Mouse (Mus musculus) retina, embryonic 14.5 days (tissue): Measurements from ENCODE around the gene Dact3.

Source experiments
- DNase-seq: peaks from one replicate; pipeline ENCODE4 v3.0.0-alpha.2; 2015; ENCODE audit warnings: low spot score

Dact3 gene

GRCm38 (mm10) chr7:16892352-16892730, 17.2 kb downstream of the Dact3 start:
- no peak for DNase-seq

GRCm38 (mm10) chr7:16893612-16894011, 18.5 kb downstream of the Dact3 start:
- DNase-seq, result peak; percentile 30

- peak; percentile 70 for DNase-seq
Measured at GRCm38 (mm10) chr7:16894279-16894678, 19.2 kb downstream of the Dact3 start.

DNA sequence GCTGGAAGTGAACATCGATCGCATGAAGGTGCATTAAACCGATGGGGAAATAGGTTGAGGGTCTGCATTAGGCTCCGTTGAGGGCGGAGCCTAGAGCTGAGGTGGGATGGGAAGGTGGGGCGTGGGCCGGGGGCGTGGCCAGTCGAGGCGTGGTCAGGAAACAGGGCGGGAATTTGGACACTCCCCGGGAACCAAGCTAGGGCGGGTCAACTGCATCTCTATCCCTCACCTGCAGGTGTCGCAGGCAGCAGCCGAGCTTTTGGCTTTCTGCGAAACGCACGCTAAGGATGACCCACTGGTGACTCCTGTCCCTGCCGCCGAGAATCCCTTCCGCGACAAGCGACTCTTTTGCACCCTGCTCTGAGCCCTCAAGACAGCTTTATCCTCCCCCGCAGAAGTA, 19.9 kb downstream of the Dact3 start:
- DNase-seq, result peak; percentile 92

GRCm38 (mm10) chr7:16895511-16895910, 20.4 kb downstream of the Dact3 start:
- DNase-seq, result no peak

GRCm38 (mm10) chr7:16900526-16900925, 25.4 kb downstream of the Dact3 start:
- DNase-seq, result peak; percentile 49

- no peak for DNase-seq
Measured at GRCm38 (mm10) chr7:16903439-16903955, 28.4 kb downstream of the Dact3 start.

DNA sequence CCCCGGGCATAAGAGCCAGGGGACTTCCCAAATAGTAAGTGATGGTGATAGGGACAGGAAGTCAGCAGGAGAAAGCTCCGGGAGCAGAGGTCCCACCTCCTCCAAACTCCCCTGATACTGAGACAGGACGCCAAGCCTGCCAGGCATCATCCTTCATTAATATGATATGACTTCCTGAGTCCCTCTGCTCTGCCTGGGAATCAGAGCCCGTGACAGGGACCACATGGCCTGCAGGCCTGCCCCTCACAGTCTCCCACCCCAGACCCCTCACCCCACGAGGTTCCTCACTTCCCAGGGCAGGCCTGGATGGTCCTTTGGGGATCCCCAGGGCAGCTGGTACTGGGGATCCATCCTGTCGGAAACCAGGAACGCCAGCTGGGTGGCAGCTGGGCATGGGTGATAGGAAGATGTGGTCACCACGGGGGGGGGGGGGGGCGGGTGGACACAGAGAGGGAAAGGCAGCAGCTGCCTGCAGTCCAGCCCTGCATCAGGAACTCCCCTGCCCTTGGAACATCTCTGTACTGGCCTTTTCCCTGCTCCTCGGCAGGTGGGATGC, 29.1 kb downstream of the Dact3 start:
- DNase-seq, result no peak

GRCm38 (mm10) chr7:16905491-16906021, 30.4 kb downstream of the Dact3 start:
- DNase-seq, result no peak

DNA sequence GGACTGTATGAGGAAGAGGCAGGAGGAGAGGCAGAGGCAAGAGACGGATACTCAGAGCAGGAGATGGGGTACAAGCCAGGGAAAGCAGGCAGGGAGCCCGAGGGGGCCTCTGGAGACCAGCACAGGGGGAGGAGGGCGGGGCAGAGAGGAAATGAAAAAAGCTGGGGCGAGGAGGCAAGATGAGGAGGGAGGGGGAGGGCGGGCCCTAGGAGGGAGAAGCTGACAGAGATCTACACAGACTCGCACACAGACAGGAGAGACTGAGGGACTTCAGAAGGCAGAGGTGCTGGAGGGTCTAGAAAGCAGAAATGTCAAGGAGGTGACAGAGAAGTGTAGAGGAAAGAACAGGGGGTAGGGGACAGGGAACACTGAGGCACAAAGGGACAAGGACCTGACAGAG, 31.2 kb downstream of the Dact3 start, which contains the start of gene Ptgir:
TSS of gene Ptgir (plus strand) at position 210 of the 400 bp plus-strand sequence.
- DNase-seq, result no peak

- DNase-seq, result no peak
Measured at GRCm38 (mm10) chr7:16906889-16907559, 31.9 kb downstream of the Dact3 start.

GRCm38 (mm10) chr7:16907842-16908241, 32.7 kb downstream of the Dact3 start:
- DNase-seq, result no peak

DNA sequence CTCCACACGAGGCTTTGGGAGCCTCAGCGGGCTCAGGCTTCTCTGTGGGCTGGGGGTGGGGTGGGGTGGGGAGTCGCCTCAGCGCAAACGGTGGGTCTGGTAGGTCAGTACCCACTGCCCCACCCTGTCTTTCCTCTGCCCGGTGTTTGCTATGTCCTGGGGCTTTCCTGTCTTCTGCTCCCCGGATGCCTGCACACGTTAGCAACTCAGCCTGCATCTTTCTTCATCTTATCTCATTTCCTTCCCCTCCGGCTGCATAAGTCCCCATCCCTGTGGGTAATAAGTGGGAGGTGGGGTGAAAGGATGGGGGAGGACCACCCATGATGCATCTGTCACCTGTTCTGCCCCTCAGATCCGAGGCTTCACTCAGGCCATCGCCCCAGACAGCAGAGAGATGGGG, 33.2 kb downstream of the Dact3 start:
- DNase-seq, result no peak

- DNase-seq, result no peak
Measured at GRCm38 (mm10) chr7:16908859-16909258, 33.7 kb downstream of the Dact3 start.

GRCm38 (mm10) chr7:16909909-16910308, 34.8 kb downstream of the Dact3 start:
- DNase-seq, result no peak

DNA sequence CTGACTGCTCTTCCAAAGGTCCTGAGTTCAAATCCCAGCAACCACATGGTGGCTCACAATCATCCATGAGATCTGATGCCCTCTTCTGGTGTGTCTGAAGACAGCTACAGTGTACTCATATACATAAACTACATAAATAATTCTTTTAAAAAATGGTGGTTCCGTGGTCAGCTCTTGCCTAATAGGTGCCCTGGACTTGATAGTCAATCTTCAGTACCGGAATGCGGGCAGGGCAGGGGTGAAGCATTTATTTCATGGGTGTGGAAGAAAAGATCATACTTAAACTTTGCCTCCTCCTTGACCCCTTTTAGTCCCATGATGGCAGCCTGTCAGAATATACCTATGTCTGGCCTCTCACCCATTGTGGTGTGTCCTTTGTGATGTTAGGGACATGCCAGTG, 36.8 kb downstream of the Dact3 start:
- no peak for DNase-seq

GRCm38 (mm10) chr7:16912360-16912759, 37.2 kb downstream of the Dact3 start:
- DNase-seq, result no peak

DNA sequence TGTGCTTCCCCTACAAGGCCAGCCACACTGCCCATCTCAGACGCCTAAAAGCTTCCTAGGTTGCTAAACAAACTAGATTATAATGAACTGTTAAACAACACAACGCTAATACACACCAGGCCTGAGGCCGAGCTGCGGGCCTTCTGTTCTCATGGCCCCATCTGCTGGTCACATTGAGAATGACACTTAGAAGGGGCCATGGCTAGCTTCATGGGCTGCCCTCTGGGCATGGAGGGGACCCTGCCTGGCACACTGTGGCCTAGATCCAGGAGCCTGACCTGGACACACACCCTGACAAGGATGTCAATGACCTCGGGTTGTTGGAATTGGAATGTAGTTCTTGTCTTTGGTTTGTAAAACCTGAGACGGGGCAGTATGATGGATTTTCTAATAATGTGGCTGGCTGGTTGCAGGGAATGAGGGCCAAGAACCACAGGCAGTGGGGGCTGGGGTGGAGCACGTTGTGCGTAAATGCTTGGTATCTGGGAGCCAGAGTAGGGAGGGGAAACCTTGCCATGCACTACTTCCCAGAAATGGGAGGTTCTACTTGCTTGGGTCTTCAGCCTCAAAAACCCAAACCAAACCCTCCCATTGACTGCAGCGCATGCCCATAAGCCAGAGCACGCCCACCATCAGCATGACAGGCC, 38.8 kb downstream of the Dact3 start:
- peak; percentile 88 for DNase-seq

DNA sequence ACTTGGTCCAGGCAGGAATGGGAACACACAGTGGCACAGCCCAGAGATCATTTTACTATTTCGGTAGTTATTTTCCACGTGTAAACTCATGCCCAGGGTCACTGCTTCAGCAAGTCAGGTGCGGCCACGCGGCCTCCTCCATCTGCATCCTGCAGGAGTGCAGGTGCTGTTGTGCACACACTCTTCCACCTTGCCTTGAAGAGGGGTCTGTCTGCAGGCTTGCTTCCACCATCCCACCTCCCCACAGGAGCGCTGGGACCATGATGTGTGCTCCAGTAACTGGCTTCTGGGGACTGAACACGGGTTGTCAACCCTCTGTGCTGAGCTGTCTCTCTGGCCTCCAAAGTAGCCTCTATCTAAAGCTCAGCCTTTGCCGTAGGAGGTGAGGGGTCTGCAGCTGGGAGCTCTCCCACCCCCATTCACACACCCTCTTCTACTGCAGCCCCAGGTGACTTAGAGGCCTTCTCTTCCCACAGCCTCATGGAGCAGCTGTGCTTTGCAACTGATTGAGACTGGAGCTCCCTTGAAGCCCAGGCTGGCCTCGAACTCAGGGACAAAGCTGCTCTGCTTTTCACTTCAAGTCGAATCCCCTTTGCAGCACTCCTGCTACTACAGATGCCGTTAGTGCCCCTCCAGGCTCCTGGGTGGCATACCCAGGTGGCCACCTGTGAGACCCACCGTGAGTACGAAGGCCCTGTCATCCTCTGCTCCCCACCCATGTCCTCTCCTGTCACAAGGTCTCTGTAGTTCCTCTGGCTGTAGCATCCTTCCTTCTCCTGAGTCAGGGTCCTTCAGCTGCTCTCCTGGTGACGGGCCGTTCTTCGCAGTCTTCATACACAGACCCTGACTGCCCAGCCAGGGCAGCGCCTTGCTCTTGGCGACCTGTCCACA, 39.6 kb downstream of the Dact3 start:
- no peak for DNase-seq

DNA sequence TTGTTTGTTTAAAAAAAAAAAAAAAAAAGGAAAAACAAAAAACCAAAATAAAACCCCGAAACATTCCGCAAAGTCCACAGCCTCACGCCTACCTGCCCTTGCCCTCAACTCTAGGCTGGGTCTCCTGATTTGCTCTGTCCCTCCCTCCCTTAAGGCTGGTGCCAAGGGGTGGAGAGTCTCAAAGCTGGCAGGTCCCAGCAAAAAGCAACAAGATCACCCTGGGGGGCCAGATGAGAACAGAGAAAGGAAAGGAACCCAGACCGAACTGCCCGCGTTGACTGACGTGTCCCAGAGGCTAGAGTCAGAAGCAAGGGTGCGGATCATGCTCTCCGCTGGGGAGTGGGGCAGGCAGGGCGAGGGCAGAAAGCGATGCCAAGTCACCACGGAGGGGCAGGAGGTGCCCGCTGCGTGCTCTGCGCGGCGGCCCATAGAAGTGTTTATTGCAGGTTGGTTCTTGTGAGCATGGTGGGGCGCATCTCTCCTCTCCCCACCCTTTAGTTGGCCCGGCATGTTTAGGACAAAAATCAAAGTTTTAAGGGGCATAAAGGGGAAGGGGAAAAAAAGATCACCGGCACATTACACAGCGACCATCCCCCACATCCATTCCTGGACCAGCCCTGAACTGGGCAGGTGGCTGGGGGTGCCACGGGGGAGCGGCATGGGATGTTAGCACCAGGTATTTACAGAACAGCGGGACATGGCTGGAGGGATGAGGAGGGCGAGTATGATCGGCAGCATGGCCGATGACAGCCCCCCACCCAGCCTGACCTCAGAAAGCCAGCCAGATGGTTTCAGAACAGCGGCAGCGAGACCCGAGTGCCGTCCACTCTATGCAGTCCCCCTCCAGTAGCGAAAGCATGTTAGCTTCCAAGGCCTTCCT, 40.6 kb downstream of the Dact3 start:
- DNase-seq, result no peak
